Mouse (Mus musculus) heart, embryonic 16.5 days (tissue): ENCODE results near the gene Slc30a3. TPM values are rescaled to one million over a fixed set of nuclear protein-coding genes. Genes with fewer than 3 reads are reported as not detected.

Source experiments
- ATAC-seq: fragments of 200-750 bp; cut with Nextera tagmentation; replicated peaks from 2 replicates; pipeline ENCODE4 v1.8.0; 2017; ENCODE audit warnings: moderate number of reproducible peaks; ENCODE audit not compliant: insufficient read depth, low FRiP score; ENCODE audit errors: extremely low read depth
- H3K27ac ChIP-seq: fragments of 300-500 bp; sonication (generic); 2 replicates; pipeline ENCODE4 v1.5.1; 2014; ENCODE audit warnings: mild to moderate bottlenecking, low read length, control low read depth, moderate library complexity
- H3K27me3 ChIP-seq: fragments of 300-500 bp; sonication (generic); 2 replicates; pipeline ENCODE4 v1.6.1; 2014; ENCODE audit warnings: low read length, mixed read lengths; ENCODE audit not compliant: control insufficient read depth, insufficient read depth
- H3K36me3 ChIP-seq: fragments of 300-500 bp; sonication (generic); 2 replicates; pipeline ENCODE4 v1.6.1; 2014; ENCODE audit not compliant: control insufficient read depth, insufficient read depth
- H3K4me1 ChIP-seq: fragments of 300-500 bp; sonication (generic); 2 replicates; pipeline ENCODE4 v1.6.1; 2014; ENCODE audit warnings: low read length, mixed read lengths; ENCODE audit not compliant: control insufficient read depth, insufficient read depth
- H3K4me2 ChIP-seq: fragments of 300-500 bp; sonication (generic); 2 replicates; pipeline ENCODE4 v1.6.1; 2014; ENCODE audit warnings: low read depth, mild to moderate bottlenecking, control low read depth, low read length
- H3K4me3 ChIP-seq: fragments of 300-500 bp; sonication (generic); 2 replicates; pipeline ENCODE4 v1.5.1; 2014; ENCODE audit warnings: mild to moderate bottlenecking, control low read depth, low read length
- H3K9ac ChIP-seq: fragments of 300-500 bp; sonication (generic); 2 replicates; pipeline ENCODE4 v1.6.1; 2014; ENCODE audit warnings: low read length, control low read depth
- H3K9me3 ChIP-seq: fragments of 300-500 bp; sonication (generic); replicated peaks from 2 replicates; pipeline ENCODE4 v1.6.1; 2016; ENCODE audit warnings: low read length; ENCODE audit not compliant: control insufficient read depth
- WGBS: fragments of 180-500 bp; shearing (Covaris S2); extraction: QIAGEN DNeasy Blood & Tissue Kit; methylation state at CpG from one replicate; pipeline ENCODE4 v1.1.7; 2014; 5-methylcytosine and 5-hydroxymethylcytosine counted together
- polyA plus RNA-seq: library from polyadenylated mRNA; unstranded; fragments of >200 nt; fragmentation: Nextera tagmentation; extraction: Ambion mirVana; gene quantifications from 2 replicates; pipeline ENCODE4 v1.2.1, GENCODE M21; 2015

Slc30a3 gene
- polyA plus RNA-seq, 1 experiment from 2014 or later: 0.35 TPM

DNA sequence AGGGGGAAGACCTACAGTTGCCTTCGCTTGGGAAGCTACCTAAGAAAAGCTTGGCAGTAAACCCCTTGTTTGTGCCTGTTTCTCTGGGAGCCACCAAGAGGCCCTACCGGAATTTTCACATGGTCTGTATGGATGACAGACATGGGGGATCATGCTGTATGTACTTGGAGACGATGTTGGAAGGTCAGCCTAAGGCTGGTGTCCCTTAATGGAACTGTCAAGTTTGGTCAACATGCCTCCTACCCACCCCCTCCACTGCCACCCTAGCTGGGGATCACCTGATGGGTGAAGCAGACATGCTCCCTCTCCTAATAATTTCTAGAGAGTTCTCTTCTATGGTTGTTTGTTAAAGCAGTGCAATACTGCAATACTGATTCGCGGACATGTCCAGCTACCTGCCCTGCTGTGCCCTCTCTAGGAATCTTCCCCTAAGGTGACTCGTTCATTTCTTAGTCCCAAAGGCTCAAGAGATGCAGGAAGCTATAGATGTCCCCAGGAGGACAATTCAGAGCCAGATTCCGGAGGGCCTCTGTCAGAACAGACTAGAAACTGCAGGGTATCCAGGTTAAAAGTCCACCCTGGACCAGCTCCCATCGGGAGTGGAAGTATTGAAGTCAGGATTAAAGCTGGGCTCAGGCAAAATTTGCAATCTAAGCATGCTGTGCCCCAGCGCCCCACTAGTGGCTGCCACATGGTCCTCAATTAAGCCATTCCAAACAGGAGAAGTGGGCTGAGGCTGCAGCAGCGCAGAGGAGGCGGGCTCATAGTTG, 12.1 kb downstream of the Slc30a3 start:
- no peaks in the 10 kb centered on the region for H3K36me3 ChIP-seq
- H3K9me3 ChIP-seq: no peaks in the 10 kb centered on the region; the same call in 1 of the 2 replicates
- H3K4me2 ChIP-seq: peak overlapping the region; percentile 77
- H3K9ac ChIP-seq: peak overlapping the region; percentile 53
- 34% methylated on average over 11 of the region's 11 CpGs for WGBS
- ATAC-seq: no peak
- H3K27ac ChIP-seq: no peak overlapping the region
- peak overlapping the region; percentile 54 for H3K4me3 ChIP-seq
- H3K27me3 ChIP-seq: peaks cover 75% of the 10 kb centered on the region
- peaks cover 26% of the 10 kb centered on the region for H3K4me1 ChIP-seq

GRCm38 (mm10) chr5:31094799-31095691, 13.0 kb downstream of the Slc30a3 start:
- Histone ChIP-seq H3K4me1 (peaks cover 26% of the 10 kb centered on the region), H3K9ac (peak overlapping the region; percentile 53), H3K36me3 (no peaks in the 10 kb centered on the region), H3K9me3 (no peaks in the 10 kb centered on the region; the same call in 1 of the 2 replicates), H3K27me3 (peaks cover 84% of the 10 kb centered on the region), H3K27ac (no peak overlapping the region), H3K4me3 (peak overlapping the region; percentile 54), H3K4me2 (peak overlapping the region; percentile 77)
- under 1% methylated on average over 59 of the region's 59 CpGs for WGBS
- peak; percentile 61 for ATAC-seq

DNA sequence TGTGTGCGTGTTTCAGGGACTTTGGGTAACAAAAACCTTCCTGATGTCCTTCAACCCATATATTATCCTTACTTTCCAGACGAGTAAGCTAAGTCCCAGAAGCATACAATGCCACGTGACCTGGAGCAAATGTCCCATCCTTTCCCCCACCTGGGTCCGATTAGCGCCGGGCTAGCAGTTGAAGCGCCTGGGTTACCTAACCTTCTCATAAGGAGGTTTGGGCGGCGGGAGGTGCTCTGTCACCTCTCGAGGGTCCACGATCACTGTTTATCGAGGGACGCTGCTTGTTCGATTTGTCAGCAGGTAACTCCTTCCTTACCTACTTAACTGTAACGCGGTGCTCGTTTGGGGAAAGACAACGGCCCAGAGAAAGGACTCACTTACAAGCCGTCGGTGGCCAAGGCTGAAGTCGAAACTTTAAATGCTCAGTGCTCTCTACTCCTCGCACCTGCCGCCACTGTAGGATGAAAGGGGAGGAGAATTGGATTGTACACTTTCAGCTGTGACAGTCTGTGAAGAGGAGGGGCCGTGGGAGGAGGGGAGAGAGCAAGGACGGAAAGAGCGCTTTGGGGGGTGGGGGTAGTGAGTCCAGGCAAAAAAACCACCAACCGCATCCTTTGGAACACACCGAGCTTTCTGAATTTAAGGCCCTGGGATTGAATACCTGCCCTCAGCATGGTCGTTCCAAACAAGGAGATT, 13.8 kb downstream of the Slc30a3 start:
- ATAC-seq: no peak
- WGBS: 3% methylated on average over 29 of the region's 29 CpGs
- Histone ChIP-seq H3K4me2 (peak overlapping the region; percentile 77), H3K36me3 (no peaks in the 10 kb centered on the region), H3K4me3 (peak overlapping the region; percentile 54), H3K9me3 (no peaks in the 10 kb centered on the region; the same call in 1 of the 2 replicates), H3K27ac (no peak overlapping the region), H3K4me1 (peaks cover 26% of the 10 kb centered on the region), H3K27me3 (peaks cover 90% of the 10 kb centered on the region), H3K9ac (peak overlapping the region; percentile 53)

GRCm38 (mm10) chr5:31093151-31094041, 14.6 kb downstream of the Slc30a3 start:
- Histone ChIP-seq H3K27me3 (peaks cover 92% of the 10 kb centered on the region), H3K36me3 (no peaks in the 10 kb centered on the region), H3K9ac (peak overlapping the region; percentile 52), H3K9me3 (no peaks in the 10 kb centered on the region; the same call in 1 of the 2 replicates), H3K4me3 (peak overlapping the region; percentile 54), H3K27ac (no peak overlapping the region), H3K4me2 (peak overlapping the region; percentile 77), H3K4me1 (peaks cover 26% of the 10 kb centered on the region)
- peak; percentile 18; the same call in 1 of the 2 replicates for ATAC-seq
- WGBS: under 1% methylated on average over 48 of the region's 54 CpGs

GRCm38 (mm10) chr5:31092231-31092975, 15.6 kb downstream of the Slc30a3 start:
- H3K9ac ChIP-seq: peak overlapping the region; percentile 52
- no peak for ATAC-seq
- no peak overlapping the region for H3K27ac ChIP-seq
- H3K4me3 ChIP-seq: peak overlapping the region; percentile 54
- H3K9me3 ChIP-seq: no peaks in the 10 kb centered on the region
- H3K27me3 ChIP-seq: peaks cover 91% of the 10 kb centered on the region
- H3K4me2 ChIP-seq: peak overlapping the region; percentile 77
- no peaks in the 10 kb centered on the region for H3K36me3 ChIP-seq
- H3K4me1 ChIP-seq: peaks cover 26% of the 10 kb centered on the region
- WGBS: 5% methylated on average over 42 of the region's 53 CpGs

- Histone ChIP-seq H3K36me3 (no peaks in the 10 kb centered on the region), H3K9me3 (no peaks in the 10 kb centered on the region), H3K27ac (no peak overlapping the region), H3K4me2 (no peak overlapping the region), H3K9ac (no peak overlapping the region), H3K4me3 (no peak overlapping the region), H3K4me1 (peaks cover 19% of the 10 kb centered on the region), H3K27me3 (peaks cover 43% of the 10 kb centered on the region)
- no peak for ATAC-seq
- 67% methylated on average over 2 of the region's 2 CpGs for WGBS
These were observed 20.9 kb downstream of the Slc30a3 start for GRCm38 (mm10) chr5:31087131-31087530.

- H3K4me1 ChIP-seq: peaks cover 19% of the 10 kb centered on the region
- 26% methylated on average over 7 of the region's 7 CpGs for WGBS
- H3K9me3 ChIP-seq: no peaks in the 10 kb centered on the region
- no peak overlapping the region for H3K4me2 ChIP-seq
- no peak for ATAC-seq
- H3K27ac ChIP-seq: no peak overlapping the region
- H3K4me3 ChIP-seq: no peak overlapping the region
- H3K27me3 ChIP-seq: peaks cover 37% of the 10 kb centered on the region
- no peaks in the 10 kb centered on the region for H3K36me3 ChIP-seq
- H3K9ac ChIP-seq: no peak overlapping the region
These were observed 21.4 kb downstream of the Slc30a3 start for GRCm38 (mm10) chr5:31086606-31087005.
